Mouse (Mus musculus): ENCODE results near the gene Anks6. TPM values are rescaled to one million over a fixed set of nuclear protein-coding genes. Genes with fewer than 3 reads are reported as not detected.

Anks6 gene
- polyA plus RNA-seq, 1 experiment from 2014 or later = 0.12 TPM

GRCm38 (mm10) chr4:46973322-46973721 lies 83.9 kb downstream of the Anks6 start:
- Histone ChIP-seq H3K4me2 (ENCODE audit: low read depth, low read length) (no peak overlapping the region), H3K9me3 (replicated peaks; ENCODE audit: control insufficient read depth, low read length) (no peaks in the 10 kb centered on the region), H3K4me1 (ENCODE audit: control insufficient read depth, low read depth, low read length) (no peaks in the 10 kb centered on the region), H3K9ac (ENCODE audit: low read depth, low read length) (no peak overlapping the region), H3K27me3 (ENCODE audit: control insufficient read depth, insufficient read depth, low read depth, low read length) (no peaks in the 10 kb centered on the region), H3K4me3 (ENCODE audit: low read depth, low read length) (no peak overlapping the region), H3K27ac (ENCODE audit: low read length) (no peak overlapping the region), H3K36me3 (ENCODE audit: control insufficient read depth, insufficient read depth) (no peaks in the 10 kb centered on the region)
- ATAC-seq (ENCODE audit: low read depth) = no peak
- 53% methylated on average over 10 of the region's 10 CpGs for WGBS (ENCODE audit: insufficient replicate concordance)

- 53% methylated on average over 10 of the region's 10 CpGs for WGBS (ENCODE audit: insufficient replicate concordance)
- no peak overlapping the region for H3K4me2 ChIP-seq (ENCODE audit: low read depth, low read length)
- H3K9me3 ChIP-seq (replicated peaks; ENCODE audit: control insufficient read depth, low read length) = no peaks in the 10 kb centered on the region; the same call in 1 of the 2 replicates
- H3K27me3 ChIP-seq (ENCODE audit: control insufficient read depth, insufficient read depth, low read depth, low read length) = no peaks in the 10 kb centered on the region
- no peaks in the 10 kb centered on the region for H3K4me1 ChIP-seq (ENCODE audit: control insufficient read depth, low read depth, low read length)
- H3K4me3 ChIP-seq (ENCODE audit: low read depth, low read length) = no peak overlapping the region
- no peak for ATAC-seq (ENCODE audit: low read depth)
- H3K9ac ChIP-seq (ENCODE audit: low read depth, low read length) = no peak overlapping the region
- H3K27ac ChIP-seq (ENCODE audit: low read length) = no peak overlapping the region
- H3K36me3 ChIP-seq (ENCODE audit: control insufficient read depth, insufficient read depth) = no peaks in the 10 kb centered on the region
Measured at GRCm38 (mm10) chr4:46967981-46968380, 89.2 kb downstream of the Anks6 start.

- Histone ChIP-seq H3K4me3 (ENCODE audit: low read depth, low read length) (no peak overlapping the region), H3K36me3 (ENCODE audit: control insufficient read depth, insufficient read depth) (no peaks in the 10 kb centered on the region), H3K4me1 (ENCODE audit: control insufficient read depth, low read depth, low read length) (no peaks in the 10 kb centered on the region), H3K4me2 (ENCODE audit: low read depth, low read length) (no peak overlapping the region), H3K9me3 (replicated peaks; ENCODE audit: control insufficient read depth, low read length) (no peaks in the 10 kb centered on the region; the same call in 1 of the 2 replicates), H3K9ac (ENCODE audit: low read depth, low read length) (no peak overlapping the region), H3K27ac (ENCODE audit: low read length) (no peak overlapping the region), H3K27me3 (ENCODE audit: control insufficient read depth, insufficient read depth, low read depth, low read length) (no peaks in the 10 kb centered on the region)
- no peak for ATAC-seq (ENCODE audit: low read depth)
Measured at GRCm38 (mm10) chr4:46966551-46966950, 90.7 kb downstream of the Anks6 start.

Other genes with a start within 250 kb of the Anks6 start
- gene Gabbr2, start 65.6 kb downstream of the Anks6 start, polyA plus RNA-seq (2015; fragmentation: Nextera tagmentation; extraction: Ambion mirVana) = 0.06 and 0.11 TPM in 2 replicates
- 0.54 and 0.60 TPM in 2 replicates for gene Galnt12, start 34.5 kb upstream of the Anks6 start, polyA plus RNA-seq (2015; fragmentation: Nextera tagmentation; extraction: Ambion mirVana)
- 0.30 and 0.57 TPM in 2 replicates for gene Col15a1, start 150.7 kb upstream of the Anks6 start, polyA plus RNA-seq (2015; fragmentation: Nextera tagmentation; extraction: Ambion mirVana)